Mouse (Mus musculus) limb, embryonic 11.5 days (tissue): ENCODE results near the gene Blvrb. TPM values are rescaled to one million over a fixed set of nuclear protein-coding genes. Genes with fewer than 3 reads are reported as not detected.
"Not testable (repeated sequence)": the region's sequence is repeated elsewhere in the genome, so short reads cannot be mapped to it uniquely, and the experiment has no call there.

ENCODE experiments used
- ATAC-seq: fragments of 200-750 bp; cut with Nextera tagmentation; 2 replicates; pipeline ENCODE4 v1.8.0; 2017; ENCODE audit warnings: low read depth; ENCODE audit not compliant: insufficient number of reproducible peaks, low FRiP score, low TSS enrichment
- DNase-seq: peaks from one replicate; pipeline ENCODE4 v3.0.0-alpha.2; 2015; ENCODE audit warnings: low spot score
- H3K27ac ChIP-seq: fragments of 300-500 bp; sonication (generic); replicated peaks from 2 replicates; pipeline ENCODE4 v1.5.1; 2014; ENCODE audit warnings: low read depth, mild to moderate bottlenecking, low read length
- H3K27me3 ChIP-seq: fragments of 300-500 bp; sonication (generic); 2 replicates; pipeline ENCODE4 v1.6.1; 2014; ENCODE audit warnings: mild to moderate bottlenecking, low read length, mixed read lengths; ENCODE audit not compliant: control insufficient read depth, insufficient read depth
- H3K36me3 ChIP-seq: fragments of 300-500 bp; sonication (generic); 2 replicates; pipeline ENCODE4 v1.6.1; 2014; ENCODE audit warnings: mild to moderate bottlenecking, low read length, moderate library complexity, mixed read lengths; ENCODE audit not compliant: control insufficient read depth, insufficient read depth
- H3K4me1 ChIP-seq: fragments of 300-500 bp; sonication (generic); 2 replicates; pipeline ENCODE4 v1.6.1; 2014; ENCODE audit warnings: low read length, mixed read lengths; ENCODE audit not compliant: control insufficient read depth, insufficient read depth
- H3K4me2 ChIP-seq: fragments of 300-500 bp; sonication (generic); 2 replicates; pipeline ENCODE4 v1.6.1; 2014; ENCODE audit warnings: low read depth, mild to moderate bottlenecking, moderate library complexity; ENCODE audit not compliant: severe bottlenecking
- H3K4me3 ChIP-seq: fragments of 300-500 bp; sonication (generic); 2 replicates; pipeline ENCODE4 v1.5.1; 2014; ENCODE audit warnings: low read depth, low read length
- H3K9ac ChIP-seq: fragments of 300-500 bp; sonication (generic); 2 replicates; pipeline ENCODE4 v1.6.1; 2014; ENCODE audit warnings: mild to moderate bottlenecking, low read length
- H3K9me3 ChIP-seq: fragments of 300-500 bp; sonication (generic); 2 replicates; pipeline ENCODE4 v1.6.1; 2016; ENCODE audit warnings: low read length; ENCODE audit not compliant: control insufficient read depth
- WGBS: fragments of 180-500 bp; shearing (Covaris S2); extraction: QIAGEN DNeasy Blood & Tissue Kit; methylation state at CpG from one replicate; pipeline ENCODE4 v1.1.7; 2014; 5-methylcytosine and 5-hydroxymethylcytosine counted together
- polyA plus RNA-seq: library from polyadenylated mRNA; unstranded; fragments of >200 nt; fragmentation: Nextera tagmentation; extraction: Ambion mirVana; gene quantifications from 2 replicates; pipeline ENCODE4 v1.2.1, GENCODE M21; 2014

Gene Blvrb
- polyA plus RNA-seq, 1 experiment from 2014 or later: 29.0 TPM

DNA sequence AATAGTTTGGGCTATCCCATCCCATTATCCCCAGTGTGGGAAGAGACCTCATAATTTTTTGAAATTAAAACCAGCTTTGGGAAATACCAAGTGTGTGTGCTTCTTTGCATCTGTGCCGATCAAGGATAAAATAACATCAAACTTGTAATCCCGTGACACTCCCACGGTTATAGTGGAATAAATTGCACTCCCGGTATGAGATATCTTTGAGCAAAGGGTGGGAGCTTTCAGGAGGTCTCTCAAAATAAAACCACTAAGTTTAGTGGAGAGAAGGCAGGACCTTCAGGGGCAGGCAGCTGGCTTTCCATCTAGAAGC, 42.4 kb downstream of the Blvrb start:
- H3K27me3 ChIP-seq: no peaks in the 10 kb centered on the region
- peak overlapping the region; percentile 66 for H3K4me2 ChIP-seq
- H3K9ac ChIP-seq: peak overlapping the region; percentile 44
- no peak for ATAC-seq
- H3K36me3 ChIP-seq: no peaks in the 10 kb centered on the region; the same call in 1 of the 2 replicates
- H3K4me3 ChIP-seq: peak overlapping the region; percentile 24
- 40% methylated on average over 4 of the region's 4 CpGs for WGBS
- DNase-seq: no peak
- no peaks in the 10 kb centered on the region for H3K9me3 ChIP-seq
- H3K4me1 ChIP-seq: peaks cover 9% of the 10 kb centered on the region; the same call in 1 of the 2 replicates
- peak overlapping the region; percentile 78 for H3K27ac ChIP-seq

DNA sequence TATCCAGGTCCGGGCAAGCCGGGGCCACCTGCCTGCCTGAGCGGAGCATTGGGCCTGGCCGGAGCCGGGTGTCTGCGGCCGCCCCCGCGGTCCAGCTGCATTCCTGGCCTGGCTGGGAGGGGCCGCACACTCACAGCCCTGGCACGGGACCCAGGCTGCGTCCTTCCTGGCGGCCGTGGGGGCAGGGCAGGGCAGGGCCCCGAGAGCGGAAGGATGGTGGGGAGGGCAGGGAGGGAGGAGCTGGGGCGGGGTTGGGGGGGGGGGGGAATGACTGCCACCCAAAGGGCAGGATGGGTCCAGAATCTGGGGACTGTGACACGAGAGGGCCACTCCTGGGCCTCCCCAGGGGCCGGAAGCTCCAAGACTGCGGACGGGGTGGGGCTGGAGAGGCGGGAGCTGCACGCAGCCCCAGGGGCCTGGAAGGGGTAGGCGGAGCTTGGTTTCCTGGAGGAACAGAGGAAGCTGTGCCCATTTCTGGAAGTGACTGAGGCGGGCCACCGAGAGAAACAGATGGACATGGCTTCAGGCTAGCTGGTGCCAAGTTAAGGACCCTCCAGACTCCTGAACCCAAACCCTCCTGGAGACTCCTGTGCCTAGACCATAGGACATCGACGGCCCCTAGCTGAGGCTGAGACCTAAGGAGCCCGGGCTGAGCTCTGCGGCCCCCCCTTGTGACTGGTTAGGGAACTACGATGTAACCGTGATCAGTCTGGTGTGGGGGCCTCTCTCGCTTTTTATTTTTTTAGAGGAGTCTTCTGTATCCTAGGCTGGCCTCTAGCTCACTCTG, 43.0 kb downstream of the Blvrb start:
- peak; percentile 55 for ATAC-seq
- peak; percentile 85 for DNase-seq
- H3K27ac ChIP-seq: peak overlapping the region; percentile 78
- no peaks in the 10 kb centered on the region for H3K9me3 ChIP-seq
- peaks cover 9% of the 10 kb centered on the region; the same call in 1 of the 2 replicates for H3K4me1 ChIP-seq
- peak overlapping the region; percentile 44 for H3K9ac ChIP-seq
- H3K4me2 ChIP-seq: peak overlapping the region; percentile 66
- WGBS: under 1% methylated on average over 27 of the region's 33 CpGs
- H3K27me3 ChIP-seq: no peaks in the 10 kb centered on the region
- H3K36me3 ChIP-seq: no peaks in the 10 kb centered on the region; the same call in 1 of the 2 replicates
- peak overlapping the region; percentile 24 for H3K4me3 ChIP-seq

DNA sequence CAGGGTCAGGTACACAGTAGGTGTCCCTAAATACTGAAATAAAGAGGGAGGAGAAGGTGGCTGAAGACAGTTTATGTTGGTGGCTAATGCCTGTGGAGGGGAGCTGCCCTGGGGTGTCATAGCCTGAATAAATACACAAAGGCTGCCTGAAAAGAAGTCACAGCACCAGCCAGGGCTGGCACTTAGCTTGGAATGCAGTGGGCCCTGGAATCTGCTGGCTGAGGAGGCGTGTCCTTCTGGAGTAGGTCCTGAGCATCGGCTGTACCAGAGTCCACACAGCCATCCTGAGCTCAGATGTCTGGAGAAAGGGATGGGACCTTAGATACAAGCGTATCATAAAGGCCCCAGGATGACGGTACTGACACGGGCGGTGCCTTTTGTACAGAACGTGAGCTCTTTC, 44.1 kb downstream of the Blvrb start:
- peaks cover 9% of the 10 kb centered on the region; the same call in 1 of the 2 replicates for H3K4me1 ChIP-seq
- H3K4me3 ChIP-seq: no peak overlapping the region
- H3K9me3 ChIP-seq: no peaks in the 10 kb centered on the region
- ATAC-seq (no peak), DNase-seq (no peak)
- no peaks in the 10 kb centered on the region; the same call in 1 of the 2 replicates for H3K36me3 ChIP-seq
- WGBS: 77% methylated on average over 7 of the region's 7 CpGs
- H3K27ac ChIP-seq: no peak overlapping the region
- no peaks in the 10 kb centered on the region for H3K27me3 ChIP-seq
- no peak overlapping the region for H3K9ac ChIP-seq
- no peak overlapping the region for H3K4me2 ChIP-seq

DNA sequence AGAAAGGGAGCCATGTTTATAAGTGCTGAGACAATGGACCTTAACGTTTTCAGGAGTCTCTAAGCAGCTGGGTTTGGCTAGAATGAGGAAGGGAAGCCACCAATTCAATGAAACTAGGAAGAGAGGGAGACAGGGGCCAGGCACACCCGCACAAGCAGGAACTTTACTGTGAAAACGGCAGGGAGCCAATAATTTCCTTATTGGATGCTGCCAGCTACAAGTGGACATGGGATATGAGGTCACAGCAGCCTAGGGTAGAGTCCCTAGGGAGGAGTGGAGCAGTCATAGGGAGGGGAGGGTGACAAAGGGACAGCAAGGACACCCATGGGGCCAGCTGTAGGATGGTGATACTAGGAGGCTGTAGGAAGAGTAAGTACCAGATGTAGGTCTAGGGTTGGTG, 45.2 kb downstream of the Blvrb start:
- no peak for DNase-seq
- ATAC-seq: no peak
- Histone ChIP-seq H3K9me3 (no peaks in the 10 kb centered on the region), H3K4me3 (no peak overlapping the region; the same call in 1 of the 2 replicates), H3K9ac (no peak overlapping the region), H3K27ac (no peak overlapping the region), H3K27me3 (no peaks in the 10 kb centered on the region), H3K4me1 (peaks cover 7% of the 10 kb centered on the region; the same call in 1 of the 2 replicates), H3K4me2 (no peak overlapping the region), H3K36me3 (no peaks in the 10 kb centered on the region; the same call in 1 of the 2 replicates)
- 75% methylated on average over 3 of the region's 3 CpGs for WGBS

DNA sequence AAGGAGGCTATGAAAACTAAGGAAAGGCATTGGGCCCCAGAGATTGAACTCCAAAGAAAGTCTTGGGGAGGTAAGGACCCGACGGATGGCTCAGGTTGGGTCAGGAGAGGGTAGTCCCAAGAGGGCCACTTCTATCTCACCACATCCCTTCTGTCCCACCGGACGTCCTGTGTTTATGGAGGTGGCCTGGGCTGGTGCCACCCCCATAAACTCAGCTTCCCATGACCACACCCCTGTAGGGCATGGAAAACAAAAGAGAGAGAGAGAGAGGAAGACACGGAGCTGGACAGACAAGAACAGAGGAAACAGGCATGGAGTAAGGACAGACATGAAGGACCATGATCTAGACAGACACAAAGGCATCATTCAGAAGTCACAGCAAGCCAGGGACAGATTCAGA, 45.7 kb downstream of the Blvrb start:
- no peak overlapping the region for H3K4me2 ChIP-seq
- no peak overlapping the region for H3K9ac ChIP-seq
- ATAC-seq (no peak), DNase-seq (no peak)
- H3K27me3 ChIP-seq: no peaks in the 10 kb centered on the region
- WGBS: 81% methylated on average over 5 of the region's 5 CpGs
- H3K4me1 ChIP-seq: peaks cover 3% of the 10 kb centered on the region; the same call in 1 of the 2 replicates
- no peak overlapping the region for H3K27ac ChIP-seq
- no peaks in the 10 kb centered on the region; the same call in 1 of the 2 replicates for H3K36me3 ChIP-seq
- no peaks in the 10 kb centered on the region for H3K9me3 ChIP-seq
- no peak overlapping the region for H3K4me3 ChIP-seq

DNA sequence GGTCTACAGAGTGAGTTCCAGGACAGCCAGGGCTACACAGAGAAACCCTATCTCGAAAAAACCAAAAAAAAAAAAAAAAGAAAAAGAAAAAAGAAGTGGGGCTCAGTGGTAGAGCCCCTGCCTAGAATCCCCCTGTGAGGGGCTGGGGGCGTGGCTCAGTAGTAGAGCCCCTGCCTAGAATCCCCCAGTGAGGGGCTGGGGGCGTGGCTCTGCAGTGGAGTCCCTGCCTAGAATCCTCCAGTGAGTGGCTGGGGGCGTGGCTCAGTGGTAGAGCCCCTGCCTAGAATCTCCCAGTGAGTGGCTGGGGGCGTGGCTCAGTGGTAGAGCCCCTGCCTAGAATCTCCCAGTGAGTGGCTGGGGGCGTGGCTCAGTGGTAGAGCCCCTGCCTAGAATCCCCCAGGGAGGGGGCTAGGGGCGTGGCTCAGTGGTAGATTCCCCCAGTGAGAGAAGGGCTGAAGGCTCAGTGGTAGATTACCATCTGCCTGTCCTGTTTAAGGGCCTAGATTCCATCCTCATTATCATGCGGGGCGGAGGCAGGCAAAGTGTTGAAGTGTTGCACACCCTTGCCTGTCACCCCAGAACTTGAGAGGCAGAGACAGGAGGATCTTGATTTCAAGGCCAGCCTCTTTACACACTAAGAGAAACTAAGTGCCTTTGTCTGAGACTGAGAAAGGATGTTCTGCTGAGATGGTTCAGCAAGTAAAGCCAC, 47.0 kb downstream of the Blvrb start:
- H3K27ac ChIP-seq, H3K27me3 ChIP-seq, ATAC-seq, H3K4me2 ChIP-seq, H3K9me3 ChIP-seq, H3K4me1 ChIP-seq, H3K4me3 ChIP-seq, H3K9ac ChIP-seq, H3K36me3 ChIP-seq, DNase-seq: not testable (repeated sequence)
- 92% methylated on average over 8 of the region's 9 CpGs for WGBS

DNA sequence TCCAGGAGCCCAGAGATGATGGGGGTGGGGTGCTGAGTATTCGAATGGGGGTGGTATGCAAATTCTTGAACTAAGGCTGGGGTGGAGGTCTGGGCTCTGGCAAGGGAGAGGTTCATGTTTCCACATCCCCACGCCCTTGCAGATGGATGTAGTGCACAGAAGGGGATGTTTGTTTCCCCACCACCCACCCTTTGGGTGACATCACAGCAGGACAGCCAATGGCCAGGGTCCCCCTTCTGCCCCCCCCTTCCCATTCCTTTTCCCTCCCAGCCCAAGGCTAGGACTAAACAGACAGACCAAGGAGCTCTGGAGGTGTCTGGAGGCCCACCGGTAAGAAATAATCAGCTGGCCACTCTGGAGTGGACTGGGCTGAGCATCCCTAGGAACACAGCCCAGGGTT, 51.3 kb downstream of the Blvrb start, which contains the start of gene Prx:
TSS of gene Prx (plus strand) at position 289 of the 400 bp plus-strand sequence.
- H3K4me2 ChIP-seq: no peak within 1 kb of the TSS
- H3K27me3 ChIP-seq: no peaks in the 10 kb centered on the region
- H3K9me3 ChIP-seq: no peaks in the 10 kb centered on the region
- no peak for DNase-seq
- no peak for ATAC-seq
- no peaks in the 10 kb centered on the region for H3K4me1 ChIP-seq
- no peak within 1 kb of the TSS for H3K27ac ChIP-seq
- no peak within 1 kb of the TSS for H3K4me3 ChIP-seq
- H3K36me3 ChIP-seq: no peaks in the 10 kb centered on the region
- H3K9ac ChIP-seq: no peak within 1 kb of the TSS
- 46% methylated on average over 3 of the region's 3 CpGs for WGBS

DNA sequence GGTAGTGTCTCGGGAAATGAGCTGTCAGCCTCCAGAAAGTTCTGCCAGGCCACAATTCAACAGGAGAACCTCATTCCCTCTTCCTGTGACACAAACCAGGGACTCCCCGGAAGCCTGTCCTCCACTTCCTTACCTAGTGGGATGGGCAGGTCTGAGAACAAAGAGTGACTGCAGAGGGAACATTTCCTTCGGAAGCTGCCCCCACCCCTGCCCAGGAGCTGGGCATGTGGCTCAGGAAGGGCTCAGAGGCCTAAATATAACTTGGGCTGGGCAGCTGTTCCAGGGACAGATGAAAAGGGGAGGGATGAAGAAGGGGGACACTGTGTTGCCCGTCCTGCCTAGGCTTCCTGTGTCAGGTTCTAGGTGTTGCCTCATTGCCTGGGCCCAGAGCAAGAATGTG, 53.8 kb downstream of the Blvrb start:
- no peak for ATAC-seq
- H3K4me2 ChIP-seq: no peak overlapping the region; the same call in 1 of the 2 replicates
- DNase-seq: no peak
- H3K4me1 ChIP-seq: no peaks in the 10 kb centered on the region
- H3K36me3 ChIP-seq: no peaks in the 10 kb centered on the region
- WGBS: 60% methylated on average over 4 of the region's 4 CpGs
- H3K27me3 ChIP-seq: no peaks in the 10 kb centered on the region
- H3K9me3 ChIP-seq: no peaks in the 10 kb centered on the region
- no peak overlapping the region for H3K27ac ChIP-seq
- no peak overlapping the region for H3K9ac ChIP-seq
- H3K4me3 ChIP-seq: no peak overlapping the region
